Mouse (Mus musculus): ENCODE measurements around the gene Gtse1. TPM values are rescaled to one million over a fixed set of nuclear protein-coding genes. Genes with fewer than 3 reads are reported as not detected.
"Not testable (repeated sequence)": the region's sequence is repeated elsewhere in the genome, so short reads cannot be mapped to it uniquely, and the experiment has no call there.

Gtse1 gene
- polyA plus RNA-seq, 1 experiment from 2014 or later, result 35.3 TPM

- H3K27me3 ChIP-seq (replicated peaks), result no peaks in the 10 kb centered on the region
- H3K4me3 ChIP-seq, result peak overlapping the region; percentile 64
- no peak for ATAC-seq
- H3K36me3 ChIP-seq, result no peaks in the 10 kb centered on the region
- H3K9me3 ChIP-seq (replicated peaks), result no peaks in the 10 kb centered on the region
- H3K9ac ChIP-seq, result peak overlapping the region; percentile 62
- 41% methylated on average over 8 of the region's 8 CpGs for WGBS (ENCODE audit: insufficient replicate concordance)
- H3K4me1 ChIP-seq, result peaks cover 52% of the 10 kb centered on the region
- H3K27ac ChIP-seq, result peak overlapping the region; percentile 76
- H3K4me2 ChIP-seq, result peak overlapping the region; percentile 79
Measured at GRCm38 (mm10) chr15:85832599-85832998, 26.9 kb upstream of the Gtse1 start.

- Histone ChIP-seq H3K27me3 (replicated peaks) (no peaks in the 10 kb centered on the region), H3K9me3 (replicated peaks) (no peaks in the 10 kb centered on the region), H3K36me3 (no peaks in the 10 kb centered on the region), H3K4me1 (peaks cover 26% of the 10 kb centered on the region), H3K4me3 (no peak overlapping the region), H3K4me2 (no peak overlapping the region), H3K9ac (no peak overlapping the region), H3K27ac (no peak overlapping the region)
- 45% methylated on average over 3 of the region's 3 CpGs for WGBS (ENCODE audit: insufficient replicate concordance)
- no peak for ATAC-seq
Measured at GRCm38 (mm10) chr15:85835335-85835734, 24.2 kb upstream of the Gtse1 start.

- no peak for ATAC-seq
- Histone ChIP-seq H3K9me3 (replicated peaks) (no peaks in the 10 kb centered on the region), H3K4me3 (no peak overlapping the region), H3K4me2 (no peak overlapping the region), H3K9ac (no peak overlapping the region), H3K27ac (no peak overlapping the region), H3K4me1 (peaks cover 30% of the 10 kb centered on the region), H3K27me3 (replicated peaks) (no peaks in the 10 kb centered on the region), H3K36me3 (0 out of 2 replicates have a peak, but pooled peaks cover 4% of the 10 kb centered on the region)
- 69% methylated on average over 5 of the region's 5 CpGs for WGBS (ENCODE audit: insufficient replicate concordance)
Measured at GRCm38 (mm10) chr15:85836887-85837286, 22.7 kb upstream of the Gtse1 start.

- H3K27me3 ChIP-seq (replicated peaks), result no peaks in the 10 kb centered on the region
- no peak overlapping the region for H3K4me2 ChIP-seq
- ATAC-seq, result no peak; the same call in 1 of the 2 replicates
- 0 out of 2 replicates have a peak, but pooled peaks cover 8% of the 10 kb centered on the region for H3K36me3 ChIP-seq
- WGBS (ENCODE audit: insufficient replicate concordance), result 37% methylated on average over 6 of the region's 6 CpGs
- no peaks in the 10 kb centered on the region for H3K9me3 ChIP-seq (replicated peaks)
- H3K4me3 ChIP-seq, result no peak overlapping the region
- no peak overlapping the region for H3K27ac ChIP-seq
- H3K4me1 ChIP-seq, result peaks cover 18% of the 10 kb centered on the region
- no peak overlapping the region for H3K9ac ChIP-seq
Measured at GRCm38 (mm10) chr15:85840983-85841382, 18.6 kb upstream of the Gtse1 start.

- Histone ChIP-seq H3K4me1 (peaks cover 18% of the 10 kb centered on the region), H3K9me3 (replicated peaks) (no peaks in the 10 kb centered on the region), H3K4me2 (no peak overlapping the region), H3K9ac (no peak overlapping the region), H3K27ac (no peak overlapping the region), H3K4me3 (no peak overlapping the region), H3K27me3 (replicated peaks) (no peaks in the 10 kb centered on the region), H3K36me3 (0 out of 2 replicates have a peak, but pooled peaks cover 8% of the 10 kb centered on the region)
- ATAC-seq, result peak; percentile 53
- WGBS (ENCODE audit: insufficient replicate concordance), result 59% methylated on average over 5 of the region's 5 CpGs
Measured at GRCm38 (mm10) chr15:85841796-85842360, 17.7 kb upstream of the Gtse1 start.

GRCm38 (mm10) chr15:85845071-85845470 lies 14.5 kb upstream of the Gtse1 start:
- H3K9me3 ChIP-seq (replicated peaks), result no peaks in the 10 kb centered on the region
- ATAC-seq, result no peak
- H3K4me1 ChIP-seq, result peaks cover 18% of the 10 kb centered on the region
- 0 out of 2 replicates have a peak, but pooled peaks cover 8% of the 10 kb centered on the region for H3K36me3 ChIP-seq
- no peak overlapping the region for H3K4me3 ChIP-seq
- no peak overlapping the region for H3K9ac ChIP-seq
- no peak overlapping the region for H3K27ac ChIP-seq
- H3K4me2 ChIP-seq, result no peak overlapping the region
- no peaks in the 10 kb centered on the region for H3K27me3 ChIP-seq (replicated peaks)

GRCm38 (mm10) chr15:85851656-85852392 lies 7.7 kb upstream of the Gtse1 start:
- H3K36me3 ChIP-seq, result 0 out of 2 replicates have a peak, but pooled peaks cover 4% of the 10 kb centered on the region
- ATAC-seq, result no peak
- H3K27ac ChIP-seq, result no peak overlapping the region
- no peak overlapping the region for H3K9ac ChIP-seq
- no peaks in the 10 kb centered on the region for H3K9me3 ChIP-seq (replicated peaks)
- no peak overlapping the region for H3K4me2 ChIP-seq
- no peak overlapping the region for H3K4me3 ChIP-seq
- no peaks in the 10 kb centered on the region for H3K4me1 ChIP-seq
- H3K27me3 ChIP-seq (replicated peaks), result no peaks in the 10 kb centered on the region
- WGBS (ENCODE audit: insufficient replicate concordance), result 66% methylated on average over 12 of the region's 12 CpGs

- H3K4me1 ChIP-seq, result peaks cover 31% of the 10 kb centered on the region
- peak overlapping the region; percentile 86 for H3K4me2 ChIP-seq
- H3K9ac ChIP-seq, result peak overlapping the region; percentile 82
- WGBS (ENCODE audit: insufficient replicate concordance), result 11% methylated on average over 15 of the region's 15 CpGs
- peak overlapping the region; percentile 53; the same call in 1 of the 2 replicates for H3K27ac ChIP-seq
- no peaks in the 10 kb centered on the region for H3K27me3 ChIP-seq (replicated peaks)
- 0 out of 2 replicates have a peak, but pooled peaks have one; percentile 0 for ATAC-seq
- H3K36me3 ChIP-seq, result peaks cover 34% of the 10 kb centered on the region
- H3K9me3 ChIP-seq (replicated peaks), result no peaks in the 10 kb centered on the region
- H3K4me3 ChIP-seq, result peak overlapping the region; percentile 70
Measured at GRCm38 (mm10) chr15:85858980-85859489, 510 bp upstream of the Gtse1 start.

GRCm38 (mm10) chr15:85865913-85866312 lies 6.4 kb downstream of the Gtse1 start:
- H3K4me2 ChIP-seq; H3K27ac ChIP-seq; H3K4me3 ChIP-seq; H3K9ac ChIP-seq; ATAC-seq; H3K27me3 ChIP-seq (replicated peaks); H3K9me3 ChIP-seq (replicated peaks): not testable (repeated sequence)
- Histone ChIP-seq H3K36me3 (peaks cover 100% of the 10 kb centered on the region), H3K4me1 (peaks cover 12% of the 10 kb centered on the region)
- 89% methylated on average over 7 of the region's 7 CpGs for WGBS (ENCODE audit: insufficient replicate concordance)

GRCm38 (mm10) chr15:85867696-85868095 lies 8.2 kb downstream of the Gtse1 start:
- no peak overlapping the region for H3K27ac ChIP-seq
- H3K4me1 ChIP-seq, result 0 out of 2 replicates have a peak, but pooled peaks cover under 1% of the 10 kb centered on the region
- ATAC-seq, result peak; percentile 70
- WGBS (ENCODE audit: insufficient replicate concordance), result 39% methylated on average over 6 of the region's 6 CpGs
- no peak overlapping the region for H3K4me2 ChIP-seq
- no peak overlapping the region for H3K9ac ChIP-seq
- no peaks in the 10 kb centered on the region for H3K9me3 ChIP-seq (replicated peaks)
- peaks cover 100% of the 10 kb centered on the region for H3K36me3 ChIP-seq
- H3K4me3 ChIP-seq, result no peak overlapping the region
- no peaks in the 10 kb centered on the region for H3K27me3 ChIP-seq (replicated peaks)

- Histone ChIP-seq H3K36me3 (peaks cover 60% of the 10 kb centered on the region), H3K4me2 (no peak overlapping the region), H3K9me3 (replicated peaks) (no peaks in the 10 kb centered on the region), H3K9ac (no peak overlapping the region), H3K4me3 (no peak overlapping the region), H3K27me3 (replicated peaks) (no peaks in the 10 kb centered on the region), H3K4me1 (peaks cover 21% of the 10 kb centered on the region), H3K27ac (no peak overlapping the region)
- ATAC-seq, result no peak
- 90% methylated on average over 7 of the region's 7 CpGs for WGBS (ENCODE audit: insufficient replicate concordance)
Measured at GRCm38 (mm10) chr15:85877336-85877735, 17.8 kb downstream of the Gtse1 start.

GRCm38 (mm10) chr15:85878848-85879497 lies 19.4 kb downstream of the Gtse1 start, which contains the start of gene Trmu:
Gene Trmu (plus strand): TSS chr15:85879312.
- H3K27ac ChIP-seq, result peak within 1 kb of the TSS; percentile 83

More at GRCm38 (mm10) chr15:85878848-85879497, 19.4 kb downstream of the Gtse1 start, which contains the start of gene Trmu:
- 2% methylated on average over 50 of the region's 50 CpGs for WGBS (ENCODE audit: insufficient replicate concordance)
- peaks cover 21% of the 10 kb centered on the region for H3K4me1 ChIP-seq
- peak within 1 kb of the TSS; percentile 79 for H3K4me2 ChIP-seq
- peaks cover 60% of the 10 kb centered on the region for H3K36me3 ChIP-seq
- peak within 1 kb of the TSS; percentile 87 for H3K9ac ChIP-seq
- no peaks in the 10 kb centered on the region for H3K27me3 ChIP-seq (replicated peaks)
- ATAC-seq, result peak; percentile 95
- peak within 1 kb of the TSS; percentile 82 for H3K4me3 ChIP-seq
- H3K9me3 ChIP-seq (replicated peaks), result no peaks in the 10 kb centered on the region

Data from liver, embryonic 12.5 days (tissue).